Mouse (Mus musculus): ENCODE results near the gene Tmem238.
"Not testable (repeated sequence)": the region's sequence is repeated elsewhere in the genome, so short reads cannot be mapped to it uniquely, and the experiment has no call there.

Gene Tmem238

GRCm38 (mm10) chr7:4789436-4789935, at the start of gene Tmem238:
Tmem238 (minus strand) TSS chr7:4789656.
- no peak for DNase-seq (ENCODE audit: low read depth, low spot score)

GRCm38 (mm10) chr7:4837639-4838038, 48.2 kb upstream of the Tmem238 start:
- DNase-seq (ENCODE audit: low read depth, low spot score) = no peak

GRCm38 (mm10) chr7:4836351-4836792, 46.9 kb upstream of the Tmem238 start:
- peak; percentile 85 for DNase-seq (ENCODE audit: low read depth, low spot score)

- DNase-seq (ENCODE audit: low read depth, low spot score) = peak; percentile 67
Observed at GRCm38 (mm10) chr7:4835631-4836327, 46.3 kb upstream of the Tmem238 start.

GRCm38 (mm10) chr7:4830476-4830875, 41.0 kb upstream of the Tmem238 start:
- DNase-seq (ENCODE audit: low read depth, low spot score) = no peak

- peak; percentile 96 for DNase-seq (ENCODE audit: low read depth, low spot score)
Observed at GRCm38 (mm10) chr7:4825365-4825764, 35.9 kb upstream of the Tmem238 start.

GRCm38 (mm10) chr7:4822162-4822907, 32.9 kb upstream of the Tmem238 start:
- DNase-seq (ENCODE audit: low read depth, low spot score) = peak; percentile 93

GRCm38 (mm10) chr7:4821690-4822089, 32.2 kb upstream of the Tmem238 start:
- no peak for DNase-seq (ENCODE audit: low read depth, low spot score)

- DNase-seq (ENCODE audit: low read depth, low spot score) = peak; percentile 100
Observed at GRCm38 (mm10) chr7:4820925-4821324, 31.5 kb upstream of the Tmem238 start.

GRCm38 (mm10) chr7:4816559-4816958, 27.1 kb upstream of the Tmem238 start:
- no peak for DNase-seq (ENCODE audit: low read depth, low spot score)

GRCm38 (mm10) chr7:4813105-4813791, 23.8 kb upstream of the Tmem238 start:
- DNase-seq (ENCODE audit: low read depth, low spot score) = no peak

GRCm38 (mm10) chr7:4812303-4813104, 23.0 kb upstream of the Tmem238 start, which contains the start of gene Ube2s:
Ube2s (minus strand) TSS chr7:4812590.
- DNase-seq (ENCODE audit: low read depth, low spot score) = peak; percentile 100

- DNase-seq (ENCODE audit: low read depth, low spot score) = no peak
Observed at GRCm38 (mm10) chr7:4811842-4812302, 22.4 kb upstream of the Tmem238 start.

GRCm38 (mm10) chr7:4811131-4811530, 21.7 kb upstream of the Tmem238 start:
- not testable (repeated sequence) for DNase-seq (ENCODE audit: low read depth, low spot score)

- peak; percentile 80 for DNase-seq (ENCODE audit: low read depth, low spot score)
Observed at GRCm38 (mm10) chr7:4806716-4807115, 17.3 kb upstream of the Tmem238 start.

GRCm38 (mm10) chr7:4802247-4802646, 12.8 kb upstream of the Tmem238 start:
- DNase-seq (ENCODE audit: low read depth, low spot score) = no peak

- DNase-seq (ENCODE audit: low read depth, low spot score) = peak; percentile 82
Observed at GRCm38 (mm10) chr7:4795767-4796433, 6.4 kb upstream of the Tmem238 start.

- no peak for DNase-seq (ENCODE audit: low read depth, low spot score)
Observed at GRCm38 (mm10) chr7:4794631-4795168, 5.2 kb upstream of the Tmem238 start.

- peak; percentile 54 for DNase-seq (ENCODE audit: low read depth, low spot score)
Observed at GRCm38 (mm10) chr7:4793674-4794073, 4.2 kb upstream of the Tmem238 start.

- not testable (repeated sequence) for DNase-seq (ENCODE audit: low read depth, low spot score)
Observed at GRCm38 (mm10) chr7:4793248-4793647, 3.8 kb upstream of the Tmem238 start.
